Mouse (Mus musculus): ENCODE measurements around the gene Atxn7l1. TPM values are rescaled to one million over a fixed set of nuclear protein-coding genes. Genes with fewer than 3 reads are reported as not detected.
"Not testable (repeated sequence)": the region's sequence is repeated elsewhere in the genome, so short reads cannot be mapped to it uniquely, and the experiment has no call there.

Atxn7l1 gene
- total RNA-seq, 2 experiments from 2014 or later, result 61.4 to 62.9 TPM

- DNase-seq, result no peak
- intact Hi-C loops (cut with DNase I), result loop anchor here (5.0 to 10.0 kb wide), 2 partner anchors 115 to 188 kb away; no protein-coding TSS in a partner anchor
These were observed 2.2 kb downstream of the Atxn7l1 start for GRCm38 (mm10) chr12:33149544-33150190.

GRCm38 (mm10) chr12:33153131-33153530 lies 5.6 kb downstream of the Atxn7l1 start:
- intact Hi-C loops (cut with DNase I), result no loop called here
- no peak for DNase-seq

GRCm38 (mm10) chr12:33153850-33154249 lies 6.4 kb downstream of the Atxn7l1 start:
- intact Hi-C loops (cut with DNase I), result no loop called here
- no peak for DNase-seq

- DNase-seq, result no peak
- intact Hi-C loops (cut with DNase I), result no loop called here
These were observed 7.2 kb downstream of the Atxn7l1 start for GRCm38 (mm10) chr12:33154732-33155131.

- no peak for DNase-seq
- intact Hi-C loops (cut with DNase I), result no loop called here
These were observed 9.0 kb downstream of the Atxn7l1 start for GRCm38 (mm10) chr12:33156334-33157018.

- DNase-seq, result no peak
- intact Hi-C loops (cut with DNase I), result no loop called here
These were observed 10.8 kb downstream of the Atxn7l1 start for GRCm38 (mm10) chr12:33158256-33158655.

GRCm38 (mm10) chr12:33160406-33160805 lies 12.9 kb downstream of the Atxn7l1 start:
- intact Hi-C loops (cut with DNase I), result no loop called here
- no peak for DNase-seq

GRCm38 (mm10) chr12:33162541-33162940 lies 15.0 kb downstream of the Atxn7l1 start:
- intact Hi-C loops (cut with DNase I), result no loop called here
- DNase-seq, result peak; percentile 54

GRCm38 (mm10) chr12:33164019-33164418 lies 16.5 kb downstream of the Atxn7l1 start:
- intact Hi-C loops (cut with DNase I); DNase-seq: not testable (repeated sequence)

- intact Hi-C loops (cut with DNase I), result no loop called here
- DNase-seq, result no peak
These were observed 19.2 kb downstream of the Atxn7l1 start for GRCm38 (mm10) chr12:33166712-33167111.

- intact Hi-C loops (cut with DNase I), result no loop called here
- DNase-seq, result no peak
These were observed 20.1 kb downstream of the Atxn7l1 start for GRCm38 (mm10) chr12:33167545-33167944.

GRCm38 (mm10) chr12:33168491-33168890 lies 21.0 kb downstream of the Atxn7l1 start:
- intact Hi-C loops (cut with DNase I), result no loop called here
- DNase-seq, result no peak

GRCm38 (mm10) chr12:33169777-33170494 lies 22.4 kb downstream of the Atxn7l1 start:
- intact Hi-C loops (cut with DNase I), result no loop called here
- no peak for DNase-seq

GRCm38 (mm10) chr12:33170822-33171221 lies 23.3 kb downstream of the Atxn7l1 start:
- no peak for DNase-seq
- intact Hi-C loops (cut with DNase I), result no loop called here

- intact Hi-C loops (cut with DNase I), result no loop called here
- no peak for DNase-seq
These were observed 25.4 kb downstream of the Atxn7l1 start for GRCm38 (mm10) chr12:33172926-33173325.

GRCm38 (mm10) chr12:33173720-33174141 lies 26.2 kb downstream of the Atxn7l1 start:
- intact Hi-C loops (cut with DNase I), result no loop called here
- no peak for DNase-seq

- intact Hi-C loops (cut with DNase I), result no loop called here
These were observed 26.7 kb downstream of the Atxn7l1 start for GRCm38 (mm10) chr12:33174171-33174570.

GRCm38 (mm10) chr12:33174675-33175357 lies 27.3 kb downstream of the Atxn7l1 start:
- intact Hi-C loops (cut with DNase I), result no loop called here

More at GRCm38 (mm10) chr12:33174171-33174570, 26.7 kb downstream of the Atxn7l1 start:
- no peak for DNase-seq

GRCm38 (mm10) chr12:33175621-33176554 lies 28.4 kb downstream of the Atxn7l1 start:
- peak; percentile 27 for DNase-seq
- intact Hi-C loops (cut with DNase I), result no loop called here

More at GRCm38 (mm10) chr12:33174675-33175357, 27.3 kb downstream of the Atxn7l1 start:
- no peak for DNase-seq

GRCm38 (mm10) chr12:33176555-33176900 lies 29.0 kb downstream of the Atxn7l1 start:
- DNase-seq, result peak; percentile 40
- intact Hi-C loops (cut with DNase I), result no loop called here

Measured in left cerebral cortex, postnatal 4 days (tissue).